Mouse (Mus musculus) ES-E14 (cell line): Measurements from ENCODE around the gene Defb25. TPM values are rescaled to one million over a fixed set of nuclear protein-coding genes. Genes with fewer than 3 reads are reported as not detected.
A peak's percentile ranks its signal among the peaks of the same experiment; 100 is the strongest.

ENCODE experiments used
- DNase-seq: peaks from one replicate; pipeline ENCODE4 v3.0.0-alpha.2; 2013; ENCODE audit warnings: low read depth, low spot score
- H3K27ac ChIP-seq: 2 replicates; pipeline ENCODE4 v1.5.1; 2012; ENCODE audit warnings: low read depth, mild to moderate bottlenecking, low read length, moderate library complexity, mixed read lengths; ENCODE audit not compliant: poor library complexity, insufficient read depth, severe bottlenecking
- H3K36me3 ChIP-seq: 2 replicates; pipeline ENCODE4 v1.6.1; 2012; ENCODE audit warnings: mild to moderate bottlenecking, low read length, moderate library complexity, mixed read lengths; ENCODE audit not compliant: control insufficient read depth, poor library complexity, insufficient read depth, severe bottlenecking
- H3K4me1 ChIP-seq, 2 experiments: fragments of 150-350 bp in 1 of 2; sonication (generic) in 1 of 2; 2 replicates each; pipeline ENCODE4 v1.6.1; 2012; ENCODE audit warnings: low read length in 2 of 2, mild to moderate bottlenecking in 1 of 2, mixed read lengths in 1 of 2; ENCODE audit not compliant: control insufficient read depth in 2 of 2, insufficient read depth in 2 of 2, poor library complexity in 1 of 2
- H3K4me3 ChIP-seq, 2 experiments: fragments of 150-350 bp in 1 of 2; sonication (generic) in 1 of 2; 2 replicates each; pipeline ENCODE4 v1.5.1; 2012; ENCODE audit warnings: low read length in 2 of 2, low read depth in 1 of 2, mild to moderate bottlenecking in 1 of 2, mixed read lengths in 1 of 2; ENCODE audit not compliant: insufficient read depth in 1 of 2, poor library complexity in 1 of 2, severe bottlenecking in 1 of 2
- H3K9ac ChIP-seq: 2 replicates; pipeline ENCODE4 v1.6.1; 2012; ENCODE audit warnings: low read depth, mild to moderate bottlenecking, low read length, mixed read lengths; ENCODE audit not compliant: poor library complexity, insufficient read depth, severe bottlenecking
- H3K9me3 ChIP-seq: fragments of 150-350 bp; sonication (generic); 2 replicates; pipeline ENCODE4 v1.6.1; 2012; ENCODE audit warnings: low read depth, mild to moderate bottlenecking, low read length; ENCODE audit not compliant: control insufficient read depth, insufficient read depth
- CHD2 ChIP-seq: IDR thresholded peaks from 2 replicates; pipeline ENCODE4 v1.6.1; 2014; ENCODE audit warnings: mild to moderate bottlenecking, low read depth, low read length, inconsistent platforms
- HCFC1 ChIP-seq: IDR thresholded peaks from 2 replicates; pipeline ENCODE4 v1.6.1; 2012; ENCODE audit warnings: low read length, inconsistent platforms, borderline replicate concordance; ENCODE audit not compliant: insufficient read depth
- MAFK ChIP-seq: IDR thresholded peaks from 2 replicates; pipeline ENCODE4 v1.6.1; 2014; ENCODE audit warnings: mild to moderate bottlenecking, low read depth, low read length, inconsistent platforms; ENCODE audit not compliant: insufficient read depth
- ZC3H11A ChIP-seq: IDR thresholded peaks from 2 replicates; pipeline ENCODE4 v1.6.1; 2012; ENCODE audit warnings: low read depth, mild to moderate bottlenecking, inconsistent platforms, low read length, borderline replicate concordance
- ZNF384 ChIP-seq: IDR thresholded peaks from 2 replicates; pipeline ENCODE4 v1.6.1; 2012; ENCODE audit warnings: low read depth, low read length, inconsistent platforms
- in situ Hi-C, 2 experiments: fragments of 600-800 bp; cut with MboI; formaldehyde crosslinking; loops; one replicate each; pipeline ENCODE4 v1.15.1; 2025; ENCODE audit warnings: low sequenced_read_pairs in 2 of 2, inconsistent platforms in 1 of 2; ENCODE audit not compliant: unreplicated experiment in 2 of 2
- total RNA-seq: library from RNA; depleted of rRNA; stranded (reverse); fragments of 300-350 nt; gene quantifications from 2 replicates; pipeline ENCODE4 v1.2.3, GENCODE M21; 2012

Defb25 gene
- total RNA-seq, 1 experiment, result 5.7 TPM

DNA sequence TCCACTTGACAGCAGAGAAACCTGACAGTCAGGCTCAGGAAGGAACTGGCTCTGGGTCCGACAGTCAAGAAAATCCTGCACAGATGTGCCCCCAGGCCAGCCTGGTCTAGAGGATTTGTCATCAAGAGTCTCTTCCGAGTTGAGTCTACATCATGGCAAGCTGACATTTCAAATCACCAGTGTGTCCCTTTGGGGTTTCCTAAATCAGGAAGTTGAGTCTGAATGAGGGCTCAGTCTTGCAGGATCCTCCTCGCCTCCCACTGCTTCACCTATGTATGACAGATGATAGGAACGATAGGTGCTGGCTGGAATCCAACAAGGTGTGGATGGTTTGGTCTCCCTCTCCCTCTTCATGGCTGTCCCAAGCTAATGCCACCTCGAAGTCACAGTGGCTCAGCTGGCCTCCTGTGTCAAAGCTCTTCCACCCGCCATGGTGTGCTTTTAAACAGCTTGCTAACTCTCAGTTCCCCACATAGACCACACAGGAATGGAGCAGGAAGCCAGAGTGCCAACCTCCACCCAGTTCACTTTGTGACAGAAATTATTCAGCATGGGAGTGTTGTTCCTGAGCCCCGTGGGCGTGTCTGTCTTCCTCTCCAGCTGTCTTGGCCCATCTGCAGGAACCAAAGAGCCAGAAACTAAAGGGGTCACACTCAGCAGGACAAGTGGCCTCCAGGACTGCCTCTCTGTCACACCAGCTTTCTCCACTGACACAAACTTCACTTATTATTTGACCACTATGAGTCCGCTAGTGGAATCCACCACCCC is 2.3 kb downstream of the Defb25 start:
- no peak overlapping the region for H3K4me3 ChIP-seq
- H3K27ac ChIP-seq, result no peak overlapping the region
- H3K9me3 ChIP-seq, result no peaks in the 10 kb centered on the region
- H3K9ac ChIP-seq, result no peak overlapping the region
- in situ Hi-C loops, result no loop called here
- DNase-seq, result no peak
- no peaks in the 10 kb centered on the region for H3K36me3 ChIP-seq
- H3K4me1 ChIP-seq, result no peaks in the 10 kb centered on the region
- TF ChIP-seq ZC3H11A, result no peak
- TF ChIP-seq HCFC1, result no peak
- no peak for TF ChIP-seq CHD2

- no peaks in the 10 kb centered on the region for H3K36me3 ChIP-seq
- H3K9me3 ChIP-seq, result no peaks in the 10 kb centered on the region
- H3K4me3 ChIP-seq, result no peak overlapping the region
- in situ Hi-C loops, result no loop called here
- H3K4me1 ChIP-seq, result peaks cover 0 to 3% of the 10 kb centered on the region in 2 experiments; a peak in 1 of 4 replicates
- TF ChIP-seq HCFC1 (no peak), MAFK (no peak), ZNF384 (no peak), ZC3H11A (no peak), CHD2 (no peak)
- H3K27ac ChIP-seq, result no peak overlapping the region
- DNase-seq, result peak; percentile 51
- H3K9ac ChIP-seq, result no peak overlapping the region
These were observed 5.5 kb downstream of the Defb25 start for GRCm38 (mm10) chr2:152617374-152617773.

DNA sequence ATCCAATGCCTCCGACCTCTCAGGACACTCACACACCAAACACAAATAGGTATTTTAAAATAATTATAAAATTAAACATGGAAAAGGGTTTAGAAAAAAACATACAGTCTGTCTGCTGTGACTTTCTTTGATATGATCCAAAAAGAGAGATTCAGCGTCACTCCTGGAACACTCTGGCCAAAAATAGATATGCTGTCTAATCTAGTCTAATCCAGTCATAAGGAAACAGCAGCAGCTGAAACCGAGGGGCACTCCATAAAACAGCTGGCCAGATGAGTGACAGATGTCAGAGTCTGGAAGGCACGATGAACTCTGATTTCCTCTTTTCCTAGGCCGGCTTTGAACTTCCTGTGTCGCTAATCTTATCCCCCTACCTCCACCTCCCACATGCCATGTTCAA is 6.4 kb downstream of the Defb25 start:
- Histone ChIP-seq H3K4me1 (peaks cover 0 to 7% of the 10 kb centered on the region in 2 experiments; a peak in 1 of 4 replicates), H3K36me3 (no peaks in the 10 kb centered on the region), H3K9me3 (no peaks in the 10 kb centered on the region), H3K4me3 (no peak overlapping the region), H3K9ac (no peak overlapping the region), H3K27ac (no peak overlapping the region)
- no peak for DNase-seq
- TF ChIP-seq CHD2, result no peak
- TF ChIP-seq MAFK, result no peak
- no peak for TF ChIP-seq ZNF384
- in situ Hi-C loops, result no loop called here

- Histone ChIP-seq H3K4me1 (peaks cover 0 to 7% of the 10 kb centered on the region in 2 experiments; a peak in 1 of 4 replicates), H3K36me3 (no peaks in the 10 kb centered on the region), H3K4me3 (no peak overlapping the region), H3K27ac (no peak overlapping the region), H3K9me3 (no peaks in the 10 kb centered on the region), H3K9ac (no peak overlapping the region)
- TF ChIP-seq ZC3H11A (peak; percentile 81), MAFK (no peak), HCFC1 (no peak)
- peak; percentile 60 for DNase-seq
- in situ Hi-C loops, result no loop called here
These were observed 7.3 kb downstream of the Defb25 start for GRCm38 (mm10) chr2:152615563-152615962.

DNA sequence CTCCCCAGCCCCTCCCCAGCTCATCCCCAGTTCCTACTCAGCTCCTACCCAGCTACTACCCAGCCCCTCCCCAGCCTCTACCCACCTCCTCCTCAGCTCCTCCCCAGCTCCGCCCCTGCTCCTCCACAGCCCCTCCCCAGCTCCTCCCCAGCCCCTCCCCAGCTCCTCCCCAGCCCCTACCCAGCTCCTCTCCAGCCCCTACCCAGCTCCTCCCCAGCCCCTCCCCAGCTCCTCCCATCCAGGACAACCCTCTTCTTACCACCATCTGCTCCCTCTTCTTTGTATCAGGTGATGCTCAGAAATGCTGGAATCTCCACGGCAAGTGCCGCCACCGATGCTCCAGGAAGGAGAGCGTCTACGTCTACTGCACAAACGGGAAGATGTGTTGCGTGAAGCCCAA is 10.7 kb downstream of the Defb25 start:
- in situ Hi-C loops, result no loop called here
- H3K4me1 ChIP-seq, result peaks cover 0 to 7% of the 10 kb centered on the region in 2 experiments; a peak in 1 of 4 replicates
- no peak for TF ChIP-seq MAFK
- TF ChIP-seq ZNF384, result no peak
- TF ChIP-seq CHD2, result no peak
- no peak for TF ChIP-seq HCFC1
- TF ChIP-seq ZC3H11A, result no peak

More for the DNA sequence above, 10.7 kb downstream of the Defb25 start:
- Histone ChIP-seq H3K36me3 (no peaks in the 10 kb centered on the region), H3K9me3 (no peaks in the 10 kb centered on the region), H3K27ac (no peak overlapping the region), H3K9ac (no peak overlapping the region), H3K4me3 (no peak overlapping the region)
- peak; percentile 51 for DNase-seq
